Mouse (Mus musculus) cerebellum, adult 2 months (tissue): ENCODE data around the gene Tead3. TPM values are rescaled to one million over a fixed set of nuclear protein-coding genes. Genes with fewer than 3 reads are reported as not detected.
A peak's percentile ranks its signal among the peaks of the same experiment; 100 is the strongest.
"Not testable (repeated sequence)": the region's sequence is repeated elsewhere in the genome, so short reads cannot be mapped to it uniquely, and the experiment has no call there.

ENCODE experiments used
- DNase-seq, 2 experiments: peaks; one replicate each; pipeline ENCODE4 v3.0.0; 2021
- H3K27ac ChIP-seq: fragments of 200-500 bp; 2 replicates; pipeline ENCODE4 v1.5.1; 2012; ENCODE audit warnings: low read length, control low read depth, inconsistent platforms; ENCODE audit not compliant: insufficient read depth
- H3K27me3 ChIP-seq: fragments of 200-500 bp; 2 replicates; pipeline ENCODE4 v1.6.1; 2012; ENCODE audit warnings: inconsistent platforms, mild to moderate bottlenecking, low read length, moderate library complexity; ENCODE audit not compliant: control insufficient read depth, insufficient read depth
- H3K4me1 ChIP-seq: fragments of 200-500 bp; 2 replicates; pipeline ENCODE4 v1.6.1; 2011; ENCODE audit warnings: low read length; ENCODE audit not compliant: control insufficient read depth, insufficient read depth
- H3K4me3 ChIP-seq: fragments of 200-500 bp; replicated peaks from 2 replicates; pipeline ENCODE3; 2011; ENCODE audit warnings: mild to moderate bottlenecking, low read depth, low read length, control low read depth; ENCODE audit not compliant: insufficient read depth
- CTCF ChIP-seq: fragments of 200-500 bp; IDR thresholded peaks from 2 replicates; pipeline ENCODE4 v1.5.1; 2011; ENCODE audit warnings: low read depth, mild to moderate bottlenecking, control low read depth, low read length, moderate library complexity, borderline replicate concordance; ENCODE audit not compliant: insufficient read depth
- POLR2A ChIP-seq: fragments of 200-500 bp; IDR thresholded peaks from 2 replicates; pipeline ENCODE4 v1.6.1; 2011; ENCODE audit warnings: low read length, control low read depth, borderline replicate concordance; ENCODE audit not compliant: insufficient read depth
- WGBS: fragments of 180-500 bp; shearing (Covaris S2); methylation state at CpG from one replicate; pipeline ENCODE4 v1.1.7; 2018; 5-methylcytosine and 5-hydroxymethylcytosine counted together
- polyA plus RNA-seq: library from polyadenylated mRNA; depleted of rRNA; stranded (reverse); fragments of >200 nt; gene quantifications from 2 replicates; pipeline ENCODE4 v1.2.3, GENCODE M21; 2012

Gene Tead3
- polyA plus RNA-seq, 1 experiment = 3.2 TPM

- H3K4me1 ChIP-seq = no peaks in the 10 kb centered on the region; the same call in 1 of the 2 replicates
- no peak overlapping the region for H3K4me3 ChIP-seq
- peak; percentile 27 to 55 for DNase-seq
- no peak for TF ChIP-seq POLR2A
- peak; percentile 77 for TF ChIP-seq CTCF
- no peak overlapping the region for H3K27ac ChIP-seq
- WGBS = 6% methylated on average over 13 of the region's 13 CpGs
- H3K27me3 ChIP-seq = peaks cover 4% of the 10 kb centered on the region; the same call in 1 of the 2 replicates
These were observed 17.8 kb upstream of the Tead3 start for GRCm38 (mm10) chr17:28368449-28368848.

DNA sequence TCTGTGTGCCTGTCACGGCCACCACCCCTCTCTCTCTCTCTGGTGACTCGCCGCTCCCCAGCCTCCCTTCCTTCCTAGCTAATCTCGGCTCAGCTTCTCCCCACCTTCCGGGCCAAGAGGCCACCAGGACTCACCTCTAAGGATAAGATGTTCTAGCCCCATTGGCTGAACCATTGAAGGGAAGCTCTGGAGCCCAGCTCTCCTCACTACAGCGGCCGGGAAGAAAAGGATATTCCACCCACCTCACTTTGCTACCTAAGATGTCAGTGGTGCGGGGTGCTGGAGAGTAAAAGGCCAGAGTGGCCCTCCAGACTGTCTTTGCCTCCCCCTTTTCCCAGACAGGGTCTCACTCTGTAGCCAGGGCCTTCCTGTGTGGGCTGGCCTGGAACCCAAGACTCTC lies 14.5 kb upstream of the Tead3 start, which contains the start of gene Tulp1:
Gene Tulp1, minus strand, starts transcription at position 101 of the 400 bp plus-strand sequence.
- no peak for TF ChIP-seq POLR2A
- TF ChIP-seq CTCF = no peak
- H3K4me1 ChIP-seq = no peaks in the 10 kb centered on the region; the same call in 1 of the 2 replicates
- 42% methylated on average over 8 of the region's 8 CpGs for WGBS
- DNase-seq = no peak
- H3K27me3 ChIP-seq = peaks cover 5% of the 10 kb centered on the region; the same call in 1 of the 2 replicates
- no peak within 1 kb of the TSS for H3K4me3 ChIP-seq
- no peak within 1 kb of the TSS for H3K27ac ChIP-seq

- DNase-seq = no peak
- peaks cover 5% of the 10 kb centered on the region; the same call in 1 of the 2 replicates for H3K27me3 ChIP-seq
- H3K4me1 ChIP-seq = no peaks in the 10 kb centered on the region; the same call in 1 of the 2 replicates
- WGBS = 29% methylated on average over 6 of the region's 6 CpGs
- TF ChIP-seq POLR2A (no peak), CTCF (no peak)
- H3K27ac ChIP-seq = no peak overlapping the region
- H3K4me3 ChIP-seq = no peak overlapping the region
These were observed 12.9 kb upstream of the Tead3 start for GRCm38 (mm10) chr17:28363507-28363906.

GRCm38 (mm10) chr17:28362653-28363292 lies 12.2 kb upstream of the Tead3 start:
- Histone ChIP-seq H3K4me1 (no peaks in the 10 kb centered on the region), H3K27ac (no peak overlapping the region), H3K4me3 (no peak overlapping the region), H3K27me3 (peaks cover 5% of the 10 kb centered on the region; the same call in 1 of the 2 replicates)
- TF ChIP-seq POLR2A = no peak
- TF ChIP-seq CTCF = no peak
- 5% methylated on average over 25 of the region's 25 CpGs for WGBS
- DNase-seq = no peak

DNA sequence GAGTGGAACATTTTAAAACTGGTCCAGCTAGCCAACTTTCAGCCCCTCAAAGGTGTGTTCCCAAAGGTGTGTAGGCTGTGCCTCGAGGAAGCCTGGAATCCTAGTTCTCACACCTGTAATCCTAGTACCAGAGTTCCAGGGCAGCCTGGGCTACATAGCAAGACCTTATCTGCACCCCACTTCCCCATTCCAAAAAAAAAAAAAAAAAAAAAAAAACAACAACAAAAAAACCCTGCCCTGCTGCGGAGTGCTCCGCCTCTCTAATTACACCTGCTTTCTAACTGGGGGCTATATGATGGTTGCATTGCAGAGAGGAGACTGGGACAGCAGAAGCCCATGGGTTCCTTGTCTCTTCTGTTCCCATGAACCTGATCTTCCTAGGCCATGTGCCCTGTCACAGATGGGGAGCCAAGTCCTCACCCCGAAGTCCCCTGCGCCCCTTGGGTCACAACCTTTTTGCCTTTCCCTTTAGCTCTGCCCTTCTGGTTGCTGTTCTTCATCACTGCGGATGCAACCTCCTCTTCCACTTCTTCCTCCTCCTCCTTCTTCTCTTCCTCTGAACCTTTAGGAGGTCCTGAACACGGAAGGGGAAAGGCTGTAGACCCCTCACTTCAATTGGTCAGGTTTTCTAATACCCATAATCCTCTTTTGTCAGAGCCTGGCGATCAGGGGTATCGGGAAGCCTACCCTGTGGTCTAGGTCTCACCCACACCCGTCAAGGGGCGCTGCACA lies 11.5 kb upstream of the Tead3 start:
- H3K4me3 ChIP-seq = no peak overlapping the region
- no peak for TF ChIP-seq POLR2A
- no peak for TF ChIP-seq CTCF
- no peaks in the 10 kb centered on the region for H3K4me1 ChIP-seq
- WGBS = 38% methylated on average over 11 of the region's 11 CpGs
- no peak for DNase-seq
- H3K27ac ChIP-seq = no peak overlapping the region
- H3K27me3 ChIP-seq = peaks cover 5% of the 10 kb centered on the region; the same call in 1 of the 2 replicates

DNA sequence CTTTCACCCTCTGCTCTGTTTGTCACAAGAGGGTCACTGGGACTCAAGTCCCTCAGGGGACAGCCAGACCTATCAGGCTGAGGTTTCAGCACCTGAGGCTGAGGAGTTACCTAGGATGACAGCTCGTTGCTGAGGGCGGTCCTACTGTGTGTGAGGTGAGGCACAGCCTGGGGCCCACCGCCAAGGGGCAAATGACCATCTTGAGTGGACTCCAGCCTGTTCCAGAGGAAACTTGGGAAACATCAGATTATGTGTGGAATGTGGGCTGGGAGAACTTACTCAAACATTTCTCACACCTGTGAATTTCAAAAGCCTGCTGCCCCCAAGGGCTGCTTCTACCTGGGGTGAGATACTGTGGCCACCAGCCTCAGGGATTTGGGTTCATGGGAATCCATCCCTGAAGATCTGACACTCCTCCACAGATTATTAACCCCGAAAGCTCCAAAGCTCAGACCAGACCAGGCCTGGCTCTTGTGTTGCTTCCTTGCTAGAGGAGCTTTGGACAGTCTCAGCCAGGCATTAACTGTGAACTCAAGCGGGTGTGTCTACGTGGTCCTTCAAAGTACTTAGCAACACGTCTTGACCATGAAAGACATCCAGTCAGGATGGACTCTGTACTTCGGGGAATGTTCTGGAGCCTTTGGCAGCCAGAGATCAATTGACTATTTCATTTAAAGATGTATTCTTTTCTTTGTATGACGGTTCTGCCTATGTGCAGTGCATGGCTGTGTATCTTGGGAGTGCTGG lies 10.1 kb upstream of the Tead3 start:
- DNase-seq = no peak
- Histone ChIP-seq H3K27me3 (peaks cover 5% of the 10 kb centered on the region; the same call in 1 of the 2 replicates), H3K4me1 (no peaks in the 10 kb centered on the region), H3K4me3 (no peak overlapping the region), H3K27ac (no peak overlapping the region)
- TF ChIP-seq POLR2A (no peak), CTCF (no peak)
- 78% methylated on average over 9 of the region's 9 CpGs for WGBS

GRCm38 (mm10) chr17:28358576-28359261 lies 8.1 kb upstream of the Tead3 start:
- not testable (repeated sequence) for H3K4me1 ChIP-seq, DNase-seq, H3K27me3 ChIP-seq, H3K4me3 ChIP-seq, H3K27ac ChIP-seq
- 16% methylated on average over 24 of the region's 24 CpGs for WGBS
